Mouse (Mus musculus): ENCODE data around the gene 1700123O20Rik.

The 1700123O20Rik gene

GRCm38 (mm10) chr14:54686063-54686521 lies at the start of gene 1700123O20Rik:
Gene 1700123O20Rik (plus strand): TSS chr14:54686216.
- peak in 1 of 2 experiments; percentile 84 for DNase-seq (ENCODE audit: low spot score in 2 of 2)

- no peak for DNase-seq (ENCODE audit: low spot score in 2 of 2)
Observed at GRCm38 (mm10) chr14:54636954-54637353, 49.1 kb upstream of the 1700123O20Rik start.

GRCm38 (mm10) chr14:54638210-54638609 lies 47.8 kb upstream of the 1700123O20Rik start:
- DNase-seq (ENCODE audit: low spot score in 2 of 2) = no peak

GRCm38 (mm10) chr14:54640121-54640520 lies 45.9 kb upstream of the 1700123O20Rik start:
- DNase-seq (ENCODE audit: low spot score in 2 of 2) = no peak

DNA sequence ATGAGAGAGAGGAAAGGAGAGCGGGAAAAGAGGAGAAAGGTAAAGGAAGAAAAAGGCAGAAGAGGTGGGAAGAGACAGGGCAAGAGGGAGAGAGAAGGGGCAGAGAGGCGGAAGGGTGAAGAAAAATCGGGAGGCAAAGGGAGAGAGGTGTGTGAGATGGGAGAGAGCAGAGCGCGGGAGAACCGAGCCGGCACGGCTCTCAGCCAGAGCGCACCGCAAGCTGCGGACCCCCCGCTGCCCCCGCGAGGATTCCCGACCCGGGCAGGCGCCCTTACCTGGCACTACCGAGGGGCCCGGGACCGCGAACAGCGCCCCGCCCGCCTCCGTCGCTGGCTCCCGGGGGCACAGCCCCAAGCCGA lies 45.1 kb upstream of the 1700123O20Rik start, which contains the start of gene Gm17606:
Gm17606 (plus strand) TSS at position 7 of the 359 bp plus-strand sequence.
- no peak for DNase-seq (ENCODE audit: low spot score in 2 of 2)

GRCm38 (mm10) chr14:54641305-54641969 lies 44.6 kb upstream of the 1700123O20Rik start, which contains the start of gene Cdh24:
Gene Cdh24 (minus strand): TSS chr14:54641364.
- DNase-seq (ENCODE audit: low spot score in 2 of 2) = peak; percentile 76 to 80

GRCm38 (mm10) chr14:54642224-54642944 lies 43.6 kb upstream of the 1700123O20Rik start:
- DNase-seq (ENCODE audit: low spot score in 2 of 2) = no peak

- no peak for DNase-seq (ENCODE audit: low spot score in 2 of 2)
Observed at GRCm38 (mm10) chr14:54643011-54643410, 43.0 kb upstream of the 1700123O20Rik start.

DNA sequence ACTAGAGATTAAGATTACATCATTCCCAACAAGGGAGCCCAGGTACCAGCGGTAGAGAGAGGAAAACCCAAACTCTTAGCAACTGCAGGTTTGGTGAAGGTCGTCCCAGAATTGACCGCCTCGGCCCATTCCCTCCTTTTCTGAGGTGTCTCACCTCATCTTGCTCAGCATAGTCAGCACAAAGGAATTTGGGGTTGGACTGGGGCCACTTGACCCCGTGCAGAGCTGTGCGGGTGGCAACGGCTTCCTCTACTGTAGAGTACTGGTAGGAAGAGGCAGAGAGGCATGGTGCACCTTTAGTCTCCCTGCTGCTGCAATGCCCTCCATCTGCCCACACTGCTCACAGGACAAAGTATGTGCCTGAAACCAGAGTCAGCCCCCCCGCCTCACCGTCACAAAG lies 41.7 kb upstream of the 1700123O20Rik start:
- no peak for DNase-seq (ENCODE audit: low spot score in 2 of 2)

DNA sequence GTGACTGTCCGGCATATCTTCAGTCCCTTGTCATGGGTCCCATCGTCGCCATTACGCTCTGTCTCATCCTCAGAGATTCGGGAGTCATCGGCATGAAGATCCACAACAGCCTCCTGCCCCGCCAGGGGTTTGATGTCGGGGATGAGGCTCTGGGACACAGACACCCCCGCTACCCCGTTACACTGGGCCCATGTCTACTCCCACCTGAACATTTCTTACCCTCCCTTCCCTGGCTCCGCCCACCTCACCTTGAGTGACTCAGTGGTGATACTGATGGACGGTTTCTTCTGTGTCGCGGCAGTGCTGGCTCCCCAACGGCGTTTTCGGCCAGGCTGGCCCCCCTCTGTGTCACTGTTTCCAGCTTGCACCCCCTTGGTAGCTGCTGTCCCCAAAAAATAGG lies 39.6 kb upstream of the 1700123O20Rik start:
- DNase-seq (ENCODE audit: low spot score in 2 of 2) = no peak

DNA sequence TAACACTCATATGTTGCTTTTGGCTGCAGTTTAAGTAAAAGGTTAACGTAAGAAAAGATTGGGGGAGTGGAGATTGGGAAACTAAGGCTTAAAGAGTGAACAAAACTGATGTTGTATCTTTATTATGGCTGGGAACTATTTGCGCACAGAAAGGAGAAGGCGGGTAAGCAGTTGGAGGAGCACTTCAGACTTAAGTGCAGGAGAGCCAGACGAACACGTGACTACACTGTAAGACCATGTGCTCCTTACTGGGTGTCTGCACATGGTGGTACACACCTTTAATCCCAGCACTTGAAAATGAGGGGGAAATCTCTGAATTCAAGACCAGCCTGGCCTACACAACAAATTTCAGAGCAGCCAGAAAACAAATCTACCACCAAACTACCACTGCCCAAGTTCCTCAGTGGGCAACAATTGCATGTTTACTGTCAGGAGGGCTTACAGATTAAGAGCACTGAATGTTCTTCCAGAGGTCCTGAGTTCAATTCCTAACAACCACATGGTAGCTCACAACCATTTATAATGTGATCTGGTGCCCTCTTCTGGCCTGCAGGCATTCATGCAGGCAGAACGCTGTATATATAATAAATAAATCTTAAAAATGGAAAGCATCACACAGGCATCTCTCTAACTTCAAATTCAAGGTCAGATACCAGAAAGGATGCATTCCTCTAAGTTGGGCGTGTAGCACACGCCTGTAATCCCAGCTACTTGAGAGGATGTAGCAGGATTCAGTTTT lies 38.9 kb upstream of the 1700123O20Rik start:
- DNase-seq (ENCODE audit: low spot score in 2 of 2) = no peak

GRCm38 (mm10) chr14:54647900-54648299 lies 38.1 kb upstream of the 1700123O20Rik start:
- no peak for DNase-seq (ENCODE audit: low spot score in 2 of 2)

GRCm38 (mm10) chr14:54650621-54651454 lies 35.2 kb upstream of the 1700123O20Rik start:
- peak; percentile 52 to 84 for DNase-seq (ENCODE audit: low spot score in 2 of 2)

GRCm38 (mm10) chr14:54651556-54651955 lies 34.5 kb upstream of the 1700123O20Rik start:
- DNase-seq (ENCODE audit: low spot score in 2 of 2) = no peak

- DNase-seq (ENCODE audit: low spot score in 2 of 2) = no peak
Observed at GRCm38 (mm10) chr14:54652787-54653186, 33.2 kb upstream of the 1700123O20Rik start.

DNA sequence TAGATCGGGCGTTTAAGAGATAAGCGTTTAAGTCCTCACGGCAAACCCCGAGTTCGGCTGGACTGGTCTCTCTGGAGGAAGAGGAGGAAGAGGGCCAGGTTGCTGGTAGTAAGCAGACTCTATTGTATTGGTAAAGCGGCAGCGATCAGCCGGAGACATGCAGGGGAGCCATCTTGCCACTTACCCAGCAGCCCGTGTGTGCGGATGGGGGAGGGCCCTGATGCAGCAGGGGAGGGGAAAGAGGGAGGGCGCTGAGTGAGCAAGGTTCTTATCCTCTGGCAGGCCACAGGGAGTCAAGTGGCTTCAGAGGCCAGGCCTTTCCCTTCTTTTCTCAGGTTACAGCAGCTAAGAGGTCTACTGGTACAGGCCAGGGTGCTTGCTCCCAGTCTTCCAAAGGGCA lies 32.5 kb upstream of the 1700123O20Rik start:
- DNase-seq (ENCODE audit: low spot score in 2 of 2) = peak; percentile 87 to 88

DNA sequence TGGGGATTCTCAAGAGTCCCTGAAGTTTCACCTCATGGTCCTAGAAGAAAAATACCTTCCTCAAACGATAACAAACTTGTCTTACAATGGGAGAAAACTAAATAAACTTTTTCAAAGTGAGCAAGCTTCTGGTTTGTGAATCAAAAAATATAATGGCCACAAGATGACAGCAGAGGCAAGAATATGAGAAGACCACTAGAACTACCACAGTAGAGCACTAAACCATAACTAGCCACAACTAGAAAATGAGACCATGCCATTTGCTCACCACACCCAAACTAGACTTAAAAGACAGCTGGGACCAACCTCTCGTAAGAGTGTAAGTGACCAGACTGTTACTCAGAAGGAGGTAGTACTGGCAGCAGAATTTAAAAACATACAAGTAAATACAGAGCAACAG lies 26.0 kb upstream of the 1700123O20Rik start:
- DNase-seq (ENCODE audit: low spot score in 2 of 2) = no peak

DNA sequence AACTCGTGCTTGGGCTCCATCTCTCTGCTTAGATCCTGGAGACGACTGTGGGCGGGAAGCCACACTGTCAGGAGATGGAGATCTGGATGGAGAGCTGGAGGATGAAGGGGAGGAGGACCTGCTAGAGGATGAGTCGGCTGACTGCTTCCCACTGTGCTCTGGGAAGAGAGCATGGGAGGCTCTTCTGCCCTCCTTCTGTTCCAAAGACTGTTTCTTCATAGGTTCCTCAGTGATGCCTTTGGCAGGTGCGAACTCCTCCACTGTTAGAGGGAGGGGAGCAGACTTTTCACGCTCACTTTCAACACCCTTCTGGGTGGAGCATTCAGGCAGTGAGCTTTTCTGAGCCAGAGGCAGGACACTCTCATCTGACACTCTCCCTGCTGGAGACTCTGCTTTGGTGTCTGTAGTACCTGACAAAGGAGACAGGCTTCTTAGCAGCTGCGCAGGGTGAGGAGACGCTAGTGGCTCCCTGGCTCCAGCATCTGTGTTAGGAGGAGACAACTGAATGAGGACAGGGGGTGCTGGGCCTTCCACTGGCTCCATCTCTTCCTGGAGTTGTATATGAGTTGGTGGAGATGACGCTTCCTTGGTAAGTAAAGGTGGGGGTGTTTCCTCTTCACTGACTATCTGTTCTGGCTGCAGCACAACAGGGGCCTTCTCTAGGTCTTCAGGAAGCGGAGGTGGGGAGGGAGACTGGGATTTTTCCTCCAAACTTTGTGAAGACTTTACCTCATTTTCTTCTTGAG lies 21.4 kb upstream of the 1700123O20Rik start:
- no peak for DNase-seq (ENCODE audit: low spot score in 2 of 2)

DNA sequence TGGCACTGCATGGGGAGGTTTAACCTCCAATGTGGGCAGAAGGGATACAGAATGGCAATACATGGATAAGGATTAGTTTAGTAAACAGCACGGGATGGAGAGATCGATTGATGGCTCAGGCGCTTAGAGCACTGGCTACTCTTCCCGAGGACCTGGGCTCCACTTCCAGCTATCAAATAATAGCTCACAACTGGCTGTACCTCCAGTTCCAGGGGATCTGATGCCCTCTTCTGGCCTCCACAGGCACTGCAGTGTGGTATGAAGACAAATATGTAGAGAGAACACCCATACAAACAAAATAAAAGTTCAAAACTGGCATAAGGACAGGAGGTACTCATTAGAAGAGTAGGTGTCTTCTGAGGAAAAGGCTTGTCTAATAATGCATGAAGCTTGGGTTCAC lies 16.6 kb upstream of the 1700123O20Rik start:
- DNase-seq (ENCODE audit: low spot score in 2 of 2) = peak in 1 of 2 experiments; percentile 45

- no peak for DNase-seq (ENCODE audit: low spot score in 2 of 2)
Observed at GRCm38 (mm10) chr14:54674317-54674716, 11.7 kb upstream of the 1700123O20Rik start.

DNA sequence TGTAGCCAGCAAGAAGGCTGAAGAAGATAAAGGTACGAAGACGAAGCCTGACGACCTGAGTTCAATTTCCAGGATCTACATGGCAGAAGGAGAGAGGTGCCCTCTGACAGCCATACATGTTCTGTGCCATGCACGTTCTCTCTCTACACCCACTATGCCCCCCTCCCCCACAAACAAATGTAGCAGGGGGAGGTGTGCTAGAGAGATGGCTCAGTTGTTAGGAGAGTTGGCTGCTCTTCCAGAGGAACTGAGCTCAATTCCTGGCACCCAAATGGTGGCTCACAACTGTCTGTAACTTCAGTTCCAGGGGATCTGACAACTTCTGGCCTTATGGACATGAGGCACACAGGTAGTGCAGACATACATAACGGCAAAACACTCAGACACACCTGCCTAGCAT lies 9.7 kb upstream of the 1700123O20Rik start:
- no peak for DNase-seq (ENCODE audit: low spot score in 2 of 2)

Data from heart, adult 9 months (tissue).